Mouse (Mus musculus) Muller cell, postnatal 12 days (primary cell): ENCODE data around the gene Tufm.

Experiments used
- DNase-seq: peaks from one replicate; pipeline ENCODE4 v3.0.0-alpha.2; 2015; ENCODE audit errors: inconsistent ontology term

The Tufm gene

DNA sequence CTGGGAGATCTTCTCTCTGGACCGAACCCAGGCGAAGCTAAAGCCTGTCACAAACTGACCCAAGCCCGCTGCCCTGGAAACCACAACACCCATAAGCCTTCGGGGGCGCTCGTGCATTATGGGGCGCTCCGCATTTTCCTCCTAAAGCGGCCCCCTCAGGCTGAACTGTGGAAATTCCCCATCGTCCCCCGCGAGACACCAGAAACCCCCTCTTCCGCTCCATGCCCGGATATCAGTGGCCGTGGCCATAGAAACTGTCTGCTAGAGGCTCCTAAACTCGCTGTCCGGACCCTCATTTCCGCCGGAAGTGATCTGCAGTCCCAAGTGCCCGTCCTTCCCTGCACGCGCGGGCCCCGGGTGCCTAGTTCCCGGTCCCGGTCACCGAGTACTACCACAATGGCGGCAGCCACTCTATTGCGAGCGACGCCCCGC lies at the start of gene Tufm:
Gene Tufm (plus strand): TSS at position 310 of the 432 bp plus-strand sequence.
- DNase-seq: peak; percentile 94

DNA sequence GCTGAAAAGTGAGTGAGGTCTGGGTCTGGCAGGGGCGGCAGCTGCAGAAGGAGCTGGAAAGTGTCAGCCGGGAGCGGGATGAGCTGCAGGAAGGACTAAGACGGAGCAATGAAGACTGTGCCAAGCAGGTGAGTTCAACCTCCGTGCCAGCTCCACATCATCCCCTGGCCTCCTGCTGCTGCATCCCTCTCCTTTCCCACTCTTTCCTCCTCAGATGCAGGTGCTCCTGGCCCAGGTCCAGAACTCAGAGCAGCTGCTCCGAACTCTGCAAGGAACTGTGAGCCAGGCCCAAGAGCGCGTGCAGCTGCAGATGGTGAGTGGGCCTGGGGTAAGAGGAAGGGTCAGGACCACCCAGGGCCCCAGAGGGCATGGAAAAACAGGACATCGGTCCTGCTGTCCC lies 47.0 kb upstream of the Tufm start:
- DNase-seq: no peak

GRCm38 (mm10) chr7:126443997-126444396 lies 43.2 kb upstream of the Tufm start:
- DNase-seq: no peak

- DNase-seq: no peak
Observed at GRCm38 (mm10) chr7:126444536-126444935, 42.6 kb upstream of the Tufm start.

DNA sequence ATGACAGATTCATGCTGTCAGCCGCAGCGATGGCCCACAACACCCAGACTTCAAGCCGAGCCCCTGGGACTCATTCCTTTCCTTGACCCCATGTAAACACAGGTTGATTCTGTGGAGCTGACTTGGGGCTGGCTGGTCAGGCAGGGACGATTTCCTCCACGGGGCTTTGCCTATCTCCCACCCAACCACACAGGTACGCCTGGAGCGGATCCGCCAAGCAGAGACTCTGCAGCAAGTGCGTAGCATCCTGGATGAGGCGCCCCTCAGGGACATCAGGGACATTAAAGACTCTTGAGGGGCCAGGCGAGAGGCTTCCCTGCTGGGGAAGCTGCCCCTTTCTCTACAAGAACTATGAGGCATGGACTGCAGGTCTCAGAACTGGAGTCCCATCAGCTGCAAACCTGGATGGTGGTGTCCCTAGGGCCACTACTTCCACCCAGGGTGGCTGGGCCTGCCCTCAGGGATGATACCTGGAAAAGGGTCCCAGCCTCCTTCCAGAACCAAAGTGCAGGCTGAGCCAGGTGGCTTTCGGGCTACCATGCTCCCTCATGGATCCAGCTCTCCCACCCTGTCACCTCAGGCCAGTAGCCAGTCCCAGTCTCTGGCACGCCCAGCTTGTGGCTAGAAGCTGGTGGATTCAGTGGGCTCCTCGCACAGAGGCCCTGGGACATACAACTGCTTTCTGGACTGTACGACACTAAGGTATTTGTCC lies 41.9 kb upstream of the Tufm start:
- DNase-seq: no peak

GRCm38 (mm10) chr7:126446217-126446616 lies 40.9 kb upstream of the Tufm start:
- no peak for DNase-seq

GRCm38 (mm10) chr7:126448481-126448880 lies 38.7 kb upstream of the Tufm start:
- no peak for DNase-seq

- DNase-seq: no peak
Observed at GRCm38 (mm10) chr7:126449991-126450390, 37.2 kb upstream of the Tufm start.

DNA sequence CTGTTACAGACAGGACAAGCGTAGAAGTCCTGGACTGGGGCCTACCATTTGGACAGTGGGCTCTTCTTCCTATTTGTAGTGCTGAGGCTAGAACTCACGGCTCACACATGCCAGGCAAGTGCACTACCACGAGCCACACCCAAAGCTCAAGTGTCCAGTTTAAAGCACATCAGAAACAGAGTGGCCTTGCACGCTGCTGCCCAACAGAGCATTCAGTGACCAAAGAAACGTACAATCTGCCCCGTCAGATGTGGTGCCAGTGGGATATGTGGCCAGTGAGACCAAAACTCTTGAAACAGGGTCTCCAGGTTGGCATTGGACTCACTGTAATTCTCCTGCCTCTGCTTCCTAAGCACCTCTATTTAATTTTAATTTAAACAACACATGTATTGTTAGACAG lies 36.5 kb upstream of the Tufm start:
- no peak for DNase-seq

- no peak for DNase-seq
Observed at GRCm38 (mm10) chr7:126452244-126452643, 34.9 kb upstream of the Tufm start.

DNA sequence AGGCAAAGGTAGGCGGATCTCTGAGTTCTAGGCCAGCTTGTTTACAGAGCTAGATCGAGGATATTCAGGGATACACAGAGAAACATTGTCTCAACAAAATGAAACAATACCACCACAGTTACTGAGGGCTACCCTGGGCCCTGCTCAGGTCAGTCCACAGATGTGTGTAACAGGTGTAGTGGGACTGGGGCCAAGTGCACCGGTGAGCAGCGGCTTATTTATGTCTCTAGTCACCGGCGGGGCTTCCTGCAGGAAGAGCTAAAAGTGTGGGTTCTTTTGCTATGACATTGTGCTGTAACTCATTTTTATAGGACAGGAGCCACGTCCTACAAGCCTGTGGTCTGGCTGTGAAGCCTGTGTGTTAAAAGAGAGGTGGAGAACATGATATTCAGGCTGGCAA lies 33.3 kb upstream of the Tufm start:
- no peak for DNase-seq

GRCm38 (mm10) chr7:126455242-126455641 lies 31.9 kb upstream of the Tufm start:
- no peak for DNase-seq

GRCm38 (mm10) chr7:126456382-126457266 lies 30.5 kb upstream of the Tufm start:
- no peak for DNase-seq

DNA sequence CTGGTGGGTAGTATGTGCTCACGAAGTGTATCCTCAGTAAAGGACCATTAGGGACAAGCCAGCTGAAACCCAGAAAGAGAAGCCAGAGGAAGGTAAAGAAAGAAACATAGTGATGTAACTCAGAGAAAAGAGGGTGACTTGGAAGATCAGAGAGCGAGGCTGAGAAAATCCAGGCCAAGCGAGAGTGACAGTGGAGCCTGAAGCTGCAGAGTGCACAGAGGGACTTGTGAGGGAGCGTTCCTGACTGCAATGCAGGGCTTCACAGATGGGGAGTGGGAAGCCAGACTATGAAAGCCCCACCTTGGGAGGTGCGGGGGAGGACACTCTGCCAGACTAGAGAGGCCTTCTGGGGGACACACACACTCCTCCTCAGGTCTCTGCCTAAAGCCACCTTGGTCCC lies 28.9 kb upstream of the Tufm start:
- no peak for DNase-seq

- DNase-seq: no peak
Observed at GRCm38 (mm10) chr7:126458844-126459618, 28.1 kb upstream of the Tufm start.

DNA sequence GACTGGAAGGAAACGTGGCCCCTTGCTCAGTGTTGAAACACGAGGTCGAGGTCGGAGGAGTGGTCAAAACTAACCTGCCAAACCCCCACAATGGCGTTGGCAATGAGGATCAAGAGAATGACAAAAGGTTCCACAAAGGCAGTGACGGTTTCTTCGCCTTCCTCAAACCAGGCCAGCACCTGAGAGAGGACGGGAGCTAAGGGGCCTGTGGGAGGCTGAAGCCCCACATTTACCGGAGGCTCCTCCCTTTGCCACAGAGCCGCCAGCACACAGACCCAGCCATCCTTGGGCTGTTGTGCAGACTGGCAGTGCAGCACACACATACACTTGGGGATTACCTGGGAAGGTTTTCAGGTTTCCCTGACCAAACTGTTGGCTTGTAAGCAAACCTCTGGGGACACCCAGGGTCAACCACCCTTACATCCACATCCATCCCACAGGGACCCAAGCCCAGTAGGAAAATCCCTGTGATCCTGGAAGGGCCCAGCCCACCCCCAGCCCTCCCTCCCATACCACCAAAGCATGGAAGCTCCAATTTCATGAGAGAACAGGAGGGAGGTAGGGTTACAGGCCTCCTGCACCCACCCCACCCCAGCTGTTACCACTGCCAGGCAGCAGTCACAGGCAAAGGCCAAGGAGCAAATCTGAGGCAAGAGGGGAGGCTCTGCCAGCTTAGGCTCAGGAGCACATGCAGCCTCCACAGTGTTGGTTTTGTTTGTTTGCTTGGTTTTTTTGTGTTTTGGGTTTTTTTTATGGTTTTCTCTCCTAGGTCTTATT lies 26.4 kb upstream of the Tufm start:
- no peak for DNase-seq

DNA sequence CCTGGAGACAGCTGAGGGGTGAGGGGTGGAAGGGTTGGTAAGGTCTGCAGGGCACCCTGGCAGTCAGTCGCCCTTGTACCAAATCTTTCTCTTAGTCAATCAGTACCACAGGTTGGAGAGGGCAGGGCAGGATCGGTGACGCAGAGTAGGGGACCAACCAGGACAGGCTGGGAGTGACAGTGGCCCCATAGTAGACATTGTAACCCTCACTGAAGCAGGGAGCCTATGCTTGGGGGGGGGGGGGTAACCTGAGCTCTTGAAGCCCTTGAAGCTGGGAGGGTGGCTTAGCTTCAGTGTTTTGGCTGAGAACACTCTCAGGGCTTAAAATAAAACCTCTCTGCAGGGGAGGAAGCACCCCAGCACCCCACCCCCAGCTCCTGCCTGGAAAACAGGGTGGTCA lies 25.5 kb upstream of the Tufm start:
- no peak for DNase-seq

DNA sequence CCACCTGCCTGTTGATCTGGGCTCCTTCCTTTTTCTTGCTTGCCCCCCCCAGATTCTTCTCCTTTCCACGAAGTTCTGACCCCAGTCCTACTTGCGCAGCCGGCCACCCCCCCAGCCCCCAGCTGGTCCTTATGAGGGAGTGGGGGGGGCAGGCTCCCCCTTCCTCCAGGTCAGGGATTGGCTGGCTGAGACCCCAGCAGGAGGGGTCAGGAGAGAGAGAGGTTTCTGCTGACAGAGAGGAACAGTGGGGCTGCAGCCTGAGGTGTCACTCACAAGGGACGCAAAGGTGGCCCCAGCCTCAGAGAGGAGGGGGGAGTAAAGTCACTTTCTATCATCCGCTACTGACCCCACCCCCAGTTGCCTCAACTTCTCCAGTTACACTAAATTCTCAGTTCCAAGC lies 24.2 kb upstream of the Tufm start, which contains the start of gene Atp2a1:
Gene Atp2a1 (minus strand): TSS at position 105 of the 400 bp plus-strand sequence.
- DNase-seq: no peak

DNA sequence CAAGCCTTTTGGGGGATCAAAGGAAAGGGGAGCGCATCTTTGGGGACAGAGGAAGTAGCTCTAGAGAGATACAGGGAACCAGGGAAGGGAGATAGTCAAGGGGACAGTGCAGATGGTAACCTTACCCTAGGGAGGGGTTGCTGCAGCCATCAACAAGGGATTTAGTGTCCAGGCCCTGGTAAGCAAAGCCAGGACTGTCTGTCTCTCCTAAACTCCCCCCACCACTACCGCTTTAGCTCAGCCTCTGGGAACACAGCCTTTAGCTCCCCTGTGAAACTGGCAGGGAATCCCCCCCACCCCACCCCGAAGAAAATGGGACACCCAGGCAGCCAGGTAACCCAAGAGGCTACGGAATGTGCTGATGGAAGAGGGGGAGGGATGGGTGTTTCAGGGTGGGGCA lies 23.6 kb upstream of the Tufm start:
- DNase-seq: no peak

DNA sequence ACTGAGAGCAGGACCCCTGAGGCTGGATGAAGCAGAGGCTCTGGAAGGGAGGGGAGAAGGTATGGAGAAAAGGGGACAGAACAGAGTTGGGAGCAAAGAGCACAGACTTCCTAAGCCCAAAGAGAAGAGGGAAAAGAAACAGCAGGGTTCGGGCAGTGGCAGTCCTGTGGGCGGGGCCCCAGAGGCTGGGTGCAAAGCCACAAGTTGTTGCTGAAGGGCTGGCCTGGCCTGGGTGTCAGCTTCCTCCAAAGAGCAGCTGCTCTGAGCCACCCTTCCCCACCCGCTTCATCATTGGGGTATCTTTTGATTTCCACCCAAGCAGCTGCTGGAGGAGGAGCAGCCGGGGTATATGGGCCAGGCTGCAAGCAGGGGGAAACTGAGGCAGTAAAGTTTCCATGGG lies 23.0 kb upstream of the Tufm start:
- no peak for DNase-seq

DNA sequence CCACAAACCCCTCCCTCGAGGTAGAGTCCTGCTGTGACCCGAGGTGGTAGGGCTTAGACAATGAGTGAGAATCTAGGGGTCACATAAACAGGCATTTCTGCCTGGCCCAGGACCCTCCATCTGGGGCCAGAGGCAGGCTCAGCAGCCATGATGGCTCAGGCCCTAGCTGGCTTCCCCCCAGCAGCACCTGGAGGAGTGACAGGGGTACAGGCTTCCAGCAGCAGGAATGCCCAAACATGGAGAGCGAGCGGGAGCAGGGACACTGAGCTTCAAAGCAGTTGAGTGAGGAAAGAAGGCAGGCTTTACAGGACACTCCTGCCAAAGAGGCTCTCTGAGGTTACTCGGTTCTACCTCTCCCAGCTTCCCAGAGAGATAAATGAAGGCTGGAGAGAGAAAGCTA lies 22.3 kb upstream of the Tufm start:
- no peak for DNase-seq
